Mouse (Mus musculus) liver, adult (tissue): ENCODE results near the gene Hus1.

Experiments
- GATA4 ChIP-seq: IDR thresholded peaks from 2 replicates; pipeline ENCODE4 v1.6.1; 2014; ENCODE audit warnings: mild to moderate bottlenecking, low read length; ENCODE audit not compliant: insufficient replicate concordance

The Hus1 gene

DNA sequence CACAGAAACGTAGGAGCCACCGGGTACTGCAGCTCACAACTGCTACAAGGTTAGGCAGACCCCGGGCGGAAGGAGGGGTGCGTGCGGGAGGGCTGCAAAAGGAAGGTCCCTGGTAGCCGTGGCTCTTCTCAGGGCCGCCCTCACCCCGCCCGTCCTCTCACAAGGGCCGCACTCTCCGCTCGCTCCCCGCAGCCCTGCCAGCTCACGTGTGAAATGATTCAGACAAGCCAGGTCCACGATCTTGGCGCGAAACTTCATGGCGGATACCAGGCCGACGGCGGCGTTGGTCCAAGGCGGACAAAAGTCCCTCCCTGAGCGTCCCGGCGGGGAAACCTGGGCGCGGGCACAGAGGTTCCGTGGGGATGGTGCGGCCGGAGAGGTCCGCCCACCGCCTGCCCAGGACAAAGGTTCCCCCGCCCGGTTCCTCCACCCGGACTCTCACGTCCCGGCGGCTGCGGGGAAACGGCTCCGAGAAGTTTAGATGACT, at the start of gene Hus1:
Gene Hus1, minus strand, starts transcription at position 339 of the 487 bp plus-strand sequence.
- no peak; the same call in 1 of the 2 replicates for TF ChIP-seq GATA4

DNA sequence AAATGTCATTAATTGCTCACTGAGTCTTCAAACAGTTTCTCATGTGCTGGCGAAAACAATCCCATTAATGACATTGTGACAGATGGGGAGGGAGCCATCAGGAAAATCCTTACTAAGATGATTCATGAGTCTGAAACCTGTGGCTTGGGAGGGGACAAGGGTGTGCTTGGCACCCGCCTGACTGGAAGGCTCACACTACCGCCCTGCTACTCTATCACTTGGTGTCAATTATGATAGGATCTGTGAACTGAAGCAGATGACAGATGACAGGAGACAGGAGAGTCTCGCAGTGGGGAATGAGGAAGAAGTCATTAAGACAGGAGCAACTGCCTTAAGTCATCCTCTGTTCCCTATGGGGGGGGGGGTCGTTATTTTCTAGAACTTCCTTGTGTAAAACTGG, 49.5 kb upstream of the Hus1 start:
- no peak for TF ChIP-seq GATA4

DNA sequence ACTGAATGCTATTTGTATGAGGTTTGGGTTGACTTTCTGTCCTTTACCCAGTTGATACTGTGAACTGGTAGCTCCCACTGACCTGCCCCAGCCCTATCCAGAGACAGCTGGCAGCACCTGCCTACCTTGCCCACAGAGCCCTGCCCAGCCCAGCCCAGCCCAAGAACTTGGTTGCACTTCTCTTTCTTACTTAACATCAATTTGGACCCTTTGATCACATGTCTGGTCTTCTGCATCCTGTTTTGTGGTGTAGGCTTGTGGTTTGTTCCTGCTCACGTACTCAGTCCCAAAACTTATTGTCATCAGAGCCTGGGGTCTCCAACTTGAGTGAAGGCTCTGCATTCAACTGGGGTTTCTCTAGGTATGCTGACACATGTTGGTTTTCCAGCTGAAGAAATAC, 49.0 kb upstream of the Hus1 start:
- no peak for TF ChIP-seq GATA4

DNA sequence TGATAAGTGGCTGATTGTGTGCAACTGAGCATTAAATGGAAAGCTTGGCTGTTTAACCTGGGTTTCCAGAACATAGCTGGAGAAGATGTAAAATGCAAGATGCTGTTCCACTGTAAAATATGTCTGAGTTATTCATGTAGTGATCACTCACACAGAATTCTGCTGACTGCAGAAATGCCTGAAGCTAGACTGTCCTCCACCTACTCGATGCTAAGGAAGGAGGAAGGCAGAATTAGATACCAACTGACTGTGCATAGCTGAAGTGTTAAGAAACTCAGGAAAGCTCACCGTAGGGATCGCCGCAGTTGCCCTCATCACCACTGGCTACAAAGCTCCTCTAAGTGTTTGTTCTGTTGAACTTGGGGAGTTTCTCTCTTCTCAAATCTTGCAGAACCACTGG, 46.7 kb upstream of the Hus1 start:
- TF ChIP-seq GATA4 = no peak

DNA sequence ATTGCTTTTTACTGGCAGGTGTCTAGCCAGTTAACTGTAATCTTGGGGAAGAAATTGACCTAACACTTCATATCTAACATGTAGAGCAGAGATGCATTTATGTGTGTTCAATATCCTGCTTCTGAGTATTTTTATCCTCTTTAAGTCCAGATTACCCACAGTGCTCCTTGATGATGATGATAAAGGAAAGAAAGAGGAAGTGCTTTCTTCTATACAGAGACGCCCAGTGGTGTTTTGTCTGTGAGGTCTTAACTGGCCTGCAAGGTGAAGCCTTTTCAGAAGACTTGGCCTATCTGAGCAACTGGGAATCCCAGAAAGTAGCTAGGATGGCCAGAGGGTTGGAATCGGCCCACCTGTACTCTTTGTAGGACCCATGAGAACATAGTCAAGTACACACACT, 45.9 kb upstream of the Hus1 start:
- TF ChIP-seq GATA4 = no peak

GRCm38 (mm10) chr11:9051895-9052294, 40.9 kb upstream of the Hus1 start:
- TF ChIP-seq GATA4 = no peak

DNA sequence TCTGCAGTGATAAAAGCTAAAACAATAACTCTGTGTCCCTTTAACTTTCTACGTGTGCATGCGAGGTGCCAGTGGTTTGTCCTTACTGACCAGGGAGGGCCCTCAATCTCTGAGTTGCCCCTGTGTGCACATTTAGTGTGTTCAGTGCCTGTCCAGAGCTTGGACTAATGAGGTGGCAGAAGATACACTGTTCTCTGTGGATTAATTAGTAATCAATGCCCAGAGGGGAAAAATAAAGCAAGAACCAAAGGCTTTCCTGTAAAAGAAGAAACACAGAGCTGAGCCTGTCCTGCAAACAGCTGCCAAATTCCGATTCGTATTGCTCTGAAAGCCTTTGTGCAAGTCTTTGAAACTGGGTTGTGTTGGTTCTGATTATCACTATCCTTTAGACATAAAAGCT, 39.2 kb upstream of the Hus1 start:
- TF ChIP-seq GATA4 = no peak

- TF ChIP-seq GATA4 = no peak
Observed at GRCm38 (mm10) chr11:9048703-9049060, 37.7 kb upstream of the Hus1 start, which contains the start of gene Sun3. Gene Sun3, minus strand, starts transcription at chr11:9048991.

DNA sequence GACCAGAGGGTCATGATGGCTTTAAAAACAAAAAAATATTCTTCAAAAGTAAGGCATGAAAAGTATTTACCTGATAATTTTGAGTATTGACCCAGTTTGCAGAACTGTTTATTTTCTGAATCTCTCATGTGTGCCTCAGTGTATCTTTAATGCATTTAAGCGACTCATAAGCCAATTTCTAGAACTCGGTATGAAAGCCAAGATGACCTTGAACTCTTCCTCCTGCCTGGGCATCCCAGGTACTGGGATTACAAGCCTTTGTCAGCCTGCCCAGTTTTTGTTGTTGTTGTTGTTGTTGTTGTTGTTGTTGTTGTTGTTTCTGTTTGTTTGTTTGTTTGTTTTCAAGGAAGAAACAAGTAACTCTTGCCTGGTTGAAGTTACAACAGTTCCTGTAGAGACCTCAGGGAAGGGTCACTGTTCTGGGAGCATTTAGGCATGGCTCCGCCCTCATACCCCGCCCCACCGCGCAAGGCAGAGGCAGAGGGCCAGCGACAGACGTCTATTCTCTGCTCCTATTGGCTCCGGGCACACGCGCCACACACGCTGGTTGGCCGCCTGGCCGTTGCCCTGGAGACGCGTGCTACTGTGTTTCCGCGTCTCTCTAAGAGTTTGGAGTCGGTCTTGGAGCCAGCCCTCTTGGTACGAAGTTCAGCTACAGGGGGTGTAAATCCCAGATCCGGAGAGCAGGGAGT, 37.2 kb upstream of the Hus1 start, which contains the start of gene Gm11992:
Gene Gm11992, plus strand, starts transcription at position 584 of the 692 bp plus-strand sequence.
- TF ChIP-seq GATA4 = no peak

- TF ChIP-seq GATA4 = no peak
Observed at GRCm38 (mm10) chr11:9047044-9047443, 36.1 kb upstream of the Hus1 start.

- no peak for TF ChIP-seq GATA4
Observed at GRCm38 (mm10) chr11:9046546-9046945, 35.6 kb upstream of the Hus1 start.

DNA sequence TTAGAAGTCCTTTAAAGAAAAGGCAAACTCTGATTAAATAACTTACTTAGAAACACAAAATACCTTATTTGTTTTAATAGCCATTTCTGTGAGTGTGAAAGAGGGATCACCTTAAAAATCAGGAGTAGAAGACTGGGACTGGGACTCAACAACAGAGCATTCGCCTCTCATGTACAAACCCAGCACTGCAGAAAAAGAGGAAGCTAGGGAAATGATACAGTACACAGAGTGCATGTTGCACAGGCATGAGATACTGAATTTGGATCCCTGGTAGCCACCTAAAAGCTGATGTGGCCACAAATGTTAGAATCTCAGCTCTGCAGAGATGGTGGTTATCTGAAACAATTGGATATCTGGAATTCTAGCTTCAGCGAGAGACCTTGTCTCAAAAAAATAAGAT, 20.5 kb upstream of the Hus1 start:
- TF ChIP-seq GATA4 = no peak

DNA sequence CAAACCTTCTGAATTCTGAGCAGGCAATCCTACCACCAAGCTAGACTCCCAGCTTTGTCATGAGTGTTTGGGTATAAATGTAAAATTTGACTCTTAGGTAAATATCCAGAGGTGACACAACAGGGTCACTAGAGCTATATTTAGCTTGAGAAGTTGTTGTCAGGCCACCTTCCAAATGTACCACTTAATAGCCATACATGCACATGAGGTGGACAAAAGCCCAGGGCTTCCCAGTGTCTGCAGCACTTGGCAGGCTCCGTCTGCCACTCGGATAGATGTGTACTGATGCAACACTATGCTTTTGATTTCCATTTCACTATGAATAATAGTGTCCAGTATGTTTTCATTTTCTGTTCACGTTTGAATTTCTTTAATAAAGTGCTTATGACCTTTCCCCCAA, 14.2 kb upstream of the Hus1 start:
- no peak for TF ChIP-seq GATA4

DNA sequence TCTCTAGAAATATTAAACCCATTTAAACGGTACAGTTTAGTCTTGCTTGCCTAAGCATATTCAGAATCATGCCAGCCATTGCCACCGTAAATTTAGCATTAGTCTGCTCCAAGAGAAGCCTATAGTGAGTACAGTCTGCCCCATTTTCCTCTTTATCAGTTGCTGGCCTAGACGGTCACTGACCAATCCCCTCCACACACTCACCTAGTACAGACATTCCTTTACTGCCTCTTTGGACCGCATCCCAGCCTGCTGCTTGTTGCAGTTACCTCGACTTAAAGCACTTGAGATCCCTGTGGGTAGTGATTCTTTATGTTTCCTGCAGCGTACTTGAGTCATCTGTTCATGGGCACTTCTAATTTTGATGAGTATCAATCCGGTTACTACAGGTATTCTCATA, 13.8 kb upstream of the Hus1 start:
- TF ChIP-seq GATA4 = no peak

DNA sequence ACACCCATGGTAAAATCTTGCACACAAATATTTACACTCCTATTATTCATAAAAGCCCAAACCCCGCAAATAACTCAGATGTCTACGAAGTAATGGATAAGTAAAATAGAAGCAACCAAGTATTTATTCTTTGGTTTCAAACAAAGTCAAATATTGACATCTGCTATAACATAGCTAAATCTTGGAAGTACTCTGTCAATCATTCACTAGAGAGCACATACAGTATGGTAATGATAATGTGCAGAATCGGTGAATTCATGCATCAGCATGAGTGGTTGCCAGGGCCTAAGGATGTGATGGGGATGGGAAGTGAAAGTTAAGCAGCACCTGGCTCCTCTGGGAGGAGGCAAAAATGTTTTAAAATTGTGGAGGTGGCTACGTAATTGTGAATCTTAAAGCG, 9.2 kb upstream of the Hus1 start:
- no peak for TF ChIP-seq GATA4

GRCm38 (mm10) chr11:9018491-9019267, 7.7 kb upstream of the Hus1 start:
- no peak for TF ChIP-seq GATA4
